In the genomic region with DNA sequence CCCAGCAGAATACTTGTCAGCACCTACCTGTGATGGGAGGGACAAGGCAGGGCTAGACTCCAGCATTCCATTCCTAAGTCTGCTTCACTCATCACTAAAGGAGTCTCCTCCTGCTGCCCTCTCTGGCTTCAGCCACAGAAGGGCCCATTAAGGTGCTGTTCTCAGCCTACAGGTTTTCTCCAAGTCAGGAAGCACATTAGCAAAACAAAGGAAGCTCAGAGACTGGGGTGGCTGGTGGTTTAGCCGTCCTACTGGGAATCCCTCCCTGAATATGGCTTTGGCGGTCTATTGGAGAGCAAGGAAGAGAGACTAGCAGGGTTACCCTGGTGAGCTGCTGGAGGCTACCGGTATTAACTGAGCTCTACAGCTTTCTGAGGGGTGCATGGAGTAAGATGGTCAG, we compare ENCODE assay signal across 23 mouse cellular contexts. TPM values are rescaled to one million over a fixed set of nuclear protein-coding genes. Genes with fewer than 3 reads are reported as not detected.
DNase-seq lines count a peak whose midpoint lies in the region; ATAC-seq and TF ChIP-seq lines count a peak whose summit lies in the region.
"Had no signal": no experiment of that assay in that cellular context is flagged by ENCODE, and none has a peak within 500 bp of the region (broad histone marks: within the 10 kb centered on the region; RNA-seq: fewer than 3 reads in every experiment).

No protein-coding gene starts in this region.

- no peak overlapping the region for H3K4me2 ChIP-seq in hindbrain, embryonic 12.5 days (replicated peaks)
- no peak overlapping the region for H3K4me2 ChIP-seq in hindbrain, postnatal 0 days (ENCODE audit: low read depth, low read length)
- H3K4me2 ChIP-seq: embryonic facial prominence, embryonic 12.5 days; forebrain, embryonic 13.5 days; forebrain, embryonic 15.5 days had no signal

- H3K9me3 ChIP-seq in hindbrain, embryonic 12.5 days (replicated peaks) = no peaks in the 10 kb centered on the region
- H3K9me3 ChIP-seq in hindbrain, postnatal 0 days (ENCODE audit: low read length) = no peaks in the 10 kb centered on the region
- H3K9me3 ChIP-seq: embryonic facial prominence, embryonic 10.5 days; forebrain, embryonic 15.5 days had no signal

- H3K36me3 ChIP-seq in hindbrain, embryonic 12.5 days = no peaks in the 10 kb centered on the region
- no peaks in the 10 kb centered on the region for H3K36me3 ChIP-seq in hindbrain, postnatal 0 days (ENCODE audit: insufficient read depth, low read length)
- H3K36me3 ChIP-seq: embryonic facial prominence, embryonic 10.5 days; embryonic facial prominence, embryonic 12.5 days; forebrain, embryonic 15.5 days; G1E had no signal

- no peak overlapping the region for H3K27ac ChIP-seq in hindbrain, embryonic 12.5 days
- H3K27ac ChIP-seq in hindbrain, postnatal 0 days = no peak overlapping the region
- H3K27ac ChIP-seq: embryonic facial prominence, embryonic 10.5 days; embryonic facial prominence, embryonic 12.5 days; forebrain, embryonic 13.5 days; forebrain, embryonic 15.5 days had no signal

- H3K4me1 ChIP-seq in hindbrain, embryonic 12.5 days = 0 out of 2 replicates have a peak, but pooled peaks cover 3% of the 10 kb centered on the region
- H3K4me1 ChIP-seq in hindbrain, postnatal 0 days (ENCODE audit: insufficient read depth, low read length) = peaks cover 9% of the 10 kb centered on the region; the same call in 1 of the 2 replicates
- H3K4me1 ChIP-seq: embryonic facial prominence, embryonic 12.5 days; forebrain, embryonic 13.5 days; forebrain, embryonic 15.5 days had no signal

- ATAC-seq in hindbrain, embryonic 12.5 days (ENCODE audit: low FRiP score) = no peak
- ATAC-seq in hindbrain, postnatal 0 days = no peak
- ATAC-seq: activated CD4-positive, CD25-positive, alpha-beta regulatory T cell, adult 4 months; forebrain, embryonic 13.5 days; forebrain, embryonic 15.5 days; forebrain, postnatal 0 days; Patski had no signal

- peak; percentile 89 for DNase-seq in ES-CJ7 (ENCODE audit: low read depth, low spot score)
- DNase-seq in R1 (ENCODE audit: low read depth, low spot score) = peak; percentile 92
- no peak for DNase-seq in heart, postnatal 14 days
- no peak for DNase-seq in hindbrain, postnatal 0 days (ENCODE audit: low spot score)
- DNase-seq: adrenal gland, adult 8-10 months; adrenal gland, postnatal 14 days; adrenal gland, postnatal 36 days; cerebellum, adult 11-12 months; cerebellum, adult 2 months; cerebellum, adult 9-10 months; cerebellum, postnatal 10 days; cerebellum, postnatal 25 days; forebrain, postnatal 0 days had no signal

- no peak overlapping the region for H3K4me3 ChIP-seq in hindbrain, embryonic 12.5 days
- H3K4me3 ChIP-seq in hindbrain, postnatal 0 days (ENCODE audit: low read length) = no peak overlapping the region
- H3K4me3 ChIP-seq: embryonic facial prominence, embryonic 10.5 days; embryonic facial prominence, embryonic 12.5 days; forebrain, embryonic 13.5 days; forebrain, embryonic 15.5 days had no signal

- H3K27me3 ChIP-seq in hindbrain, embryonic 12.5 days = no peaks in the 10 kb centered on the region
- H3K27me3 ChIP-seq in hindbrain, postnatal 0 days (ENCODE audit: insufficient read depth, low read length) = no peaks in the 10 kb centered on the region
- H3K27me3 ChIP-seq: embryonic facial prominence, embryonic 12.5 days; forebrain, embryonic 13.5 days; forebrain, embryonic 15.5 days; Patski had no signal

- intact Hi-C loops in heart, postnatal 14 days (cut with DNase I) = no loop called here

- WGBS in hindbrain, embryonic 12.5 days = 25% methylated on average over 3 of the region's 3 CpGs
- WGBS in hindbrain, postnatal 0 days = 34% methylated on average over 3 of the region's 3 CpGs

- no peak for TF ChIP-seq CTCF in hindbrain, postnatal 0 days (IDR thresholded peaks at IDR 0.05; ENCODE audit: low read depth)

- H3K9ac ChIP-seq in hindbrain, embryonic 12.5 days = no peak overlapping the region
- no peak overlapping the region for H3K9ac ChIP-seq in hindbrain, postnatal 0 days (replicated peaks; ENCODE audit: low read length)
- H3K9ac ChIP-seq: embryonic facial prominence, embryonic 12.5 days; forebrain, embryonic 13.5 days; forebrain, embryonic 15.5 days; forebrain, postnatal 0 days had no signal

RNA-seq across cellular contexts. Expression of gene Slc35f3, which starts 59.6 kb away (rescaled TPM):
- total RNA-seq in heart, postnatal 14 days (2021) = not detected
- 0.44 and 0.56 TPM in 2 replicates for polyA plus RNA-seq in hindbrain, embryonic 12.5 days (2016; fragmentation: Nextera tagmentation; extraction: Ambion mirVana)
- 3.8 and 6.1 TPM in 2 replicates for total RNA-seq in hindbrain, postnatal 0 days (2014; rRNA removed)
- polyA plus RNA-seq in hindbrain, postnatal 0 days (2015; fragmentation: Nextera tagmentation; extraction: Ambion mirVana) = 6.1 and 6.5 TPM in 2 replicates
- total RNA-seq: G1E had no signal
- polyA plus RNA-seq: activated CD4-positive, CD25-positive, alpha-beta regulatory T cell, adult 4 months; C2C12; embryonic facial prominence, embryonic 10.5 days; forebrain, embryonic 11.5 days; G1E had no signal

Comparison
In these comparisons a context has a peak if more than half of its experiments do, and no peak if none do; other contexts are left out.
1. DNase-seq: peak in ES-CJ7 (single experiment) and R1 (single experiment); none in heart, postnatal 14 days (0 of 2) and hindbrain, postnatal 0 days (single experiment).